Comparison of ENCODE assay signal across 10 mouse cellular contexts in the genomic region with DNA sequence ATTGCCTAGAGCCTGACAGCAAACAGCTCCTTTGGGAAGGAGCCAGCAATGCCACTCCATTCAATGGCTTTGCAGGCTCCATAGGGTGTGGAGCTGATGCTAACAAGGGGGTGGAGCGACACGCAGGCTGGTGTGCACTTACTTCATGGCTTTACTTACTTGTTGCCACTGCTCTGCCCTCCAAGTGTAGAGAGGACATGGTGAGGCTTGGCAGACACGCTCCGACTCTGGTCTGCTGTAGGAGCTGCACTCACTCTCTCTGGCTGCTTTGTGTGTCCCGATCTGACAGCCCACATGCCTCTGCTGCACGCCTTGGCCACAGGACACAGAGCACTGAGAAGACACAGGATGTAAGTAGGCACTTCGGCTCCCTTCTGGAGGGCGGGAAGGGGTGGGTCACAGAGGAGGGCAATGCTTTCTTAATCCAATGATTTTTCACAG. TPM values are rescaled to one million over a fixed set of nuclear protein-coding genes. Genes with fewer than 3 reads are reported as not detected.
DNase-seq lines count a peak whose midpoint lies in the region; ATAC-seq lines count a peak whose summit lies in the region.
"Had no signal": no experiment of that assay in that cellular context is flagged by ENCODE, and none has a peak within 500 bp of the region (broad histone marks: within the 10 kb centered on the region; RNA-seq: fewer than 3 reads in every experiment).

A gene (plus strand): TSS at position 168 of the 441 bp plus-strand sequence.

- H3K4me1 ChIP-seq in heart, embryonic 14.5 days (ENCODE audit: control insufficient read depth in 2 of 2, insufficient read depth in 2 of 2, low read length in 2 of 2), result peaks cover 2 to 26% of the 10 kb centered on the region in 2 experiments; a peak in 3 of 4 replicates
- H3K4me1 ChIP-seq in forebrain, embryonic 12.5 days, result peaks cover 18% of the 10 kb centered on the region
- H3K4me1 ChIP-seq in neural tube, embryonic 13.5 days (replicated peaks), result peaks cover 18% of the 10 kb centered on the region

- H3K4me3 ChIP-seq in heart, embryonic 14.5 days (ENCODE audit: control insufficient read depth in 1 of 2, insufficient read depth in 1 of 2, low read depth in 1 of 2, low read length in 2 of 2), result peak within 1 kb of the TSS; percentile 6 to 10; a peak in 3 of 4 replicates
- H3K4me3 ChIP-seq in forebrain, embryonic 12.5 days (replicated peaks), result no peak within 1 kb of the TSS
- H3K4me3 ChIP-seq in neural tube, embryonic 13.5 days, result no peak within 1 kb of the TSS
- H3K4me3 ChIP-seq: heart, adult 2 months had no signal

- DNase-seq in heart, adult 8-10 months (ENCODE audit: low spot score), result no peak
- DNase-seq in kidney, postnatal 4 days, result peak; percentile 31 to 52
- DNase-seq in testis, postnatal 10 days (ENCODE audit: low spot score), result no peak
- DNase-seq in frontal cortex, postnatal 14 days (ENCODE audit: low spot score in 2 of 2), result no peak
- DNase-seq in urinary bladder, adult 18-20 months (ENCODE audit: low spot score in 2 of 2), result no peak
- DNase-seq: cerebellum, adult 8-10 months had no signal

- peak within 1 kb of the TSS; percentile 45 to 70 for H3K27ac ChIP-seq in heart, embryonic 14.5 days (replicated peaks in 1 of 2; ENCODE audit: control insufficient read depth in 1 of 2, insufficient read depth in 1 of 2, low read depth in 2 of 2, low read length in 2 of 2)
- H3K27ac ChIP-seq in forebrain, embryonic 12.5 days, result no peak within 1 kb of the TSS
- H3K27ac ChIP-seq in neural tube, embryonic 13.5 days (replicated peaks), result no peak within 1 kb of the TSS
- H3K27ac ChIP-seq: heart, adult 2 months had no signal

- peak within 1 kb of the TSS; percentile 41 for H3K4me2 ChIP-seq in heart, embryonic 14.5 days (ENCODE audit: low read length)
- peak within 1 kb of the TSS; percentile 31 for H3K4me2 ChIP-seq in forebrain, embryonic 12.5 days
- peak within 1 kb of the TSS; percentile 39 for H3K4me2 ChIP-seq in neural tube, embryonic 13.5 days

- 10% methylated on average over 8 of the region's 8 CpGs for WGBS in heart, embryonic 14.5 days
- WGBS in forebrain, embryonic 12.5 days, result 5% methylated on average over 8 of the region's 8 CpGs
- WGBS in neural tube, embryonic 13.5 days, result 5% methylated on average over 8 of the region's 8 CpGs

- peak within 1 kb of the TSS; percentile 41; the same call in 1 of the 2 replicates for H3K9ac ChIP-seq in heart, embryonic 14.5 days (ENCODE audit: low read length)
- H3K9ac ChIP-seq in forebrain, embryonic 12.5 days, result no peak within 1 kb of the TSS
- peak within 1 kb of the TSS; percentile 34; the same call in 1 of the 2 replicates for H3K9ac ChIP-seq in neural tube, embryonic 13.5 days

- peaks cover 16% of the 10 kb centered on the region for H3K36me3 ChIP-seq in heart, embryonic 14.5 days (ENCODE audit: control insufficient read depth, insufficient read depth, low read length)
- H3K36me3 ChIP-seq in forebrain, embryonic 12.5 days (replicated peaks), result no peaks in the 10 kb centered on the region
- no peaks in the 10 kb centered on the region for H3K36me3 ChIP-seq in neural tube, embryonic 13.5 days

- H3K9me3 ChIP-seq in heart, embryonic 14.5 days (ENCODE audit: control insufficient read depth, low read length), result no peaks in the 10 kb centered on the region
- H3K9me3 ChIP-seq in forebrain, embryonic 12.5 days, result no peaks in the 10 kb centered on the region
- H3K9me3 ChIP-seq in neural tube, embryonic 13.5 days, result no peaks in the 10 kb centered on the region

- no peaks in the 10 kb centered on the region for H3K27me3 ChIP-seq in heart, embryonic 14.5 days (ENCODE audit: control insufficient read depth, insufficient read depth, low read length)
- peaks cover 17% of the 10 kb centered on the region for H3K27me3 ChIP-seq in forebrain, embryonic 12.5 days
- peaks cover 25% of the 10 kb centered on the region for H3K27me3 ChIP-seq in neural tube, embryonic 13.5 days

- ATAC-seq in heart, embryonic 14.5 days (ENCODE audit: insufficient number of reproducible peaks, insufficient read depth, low FRiP score, low read depth), result peak; percentile 79
- ATAC-seq in forebrain, embryonic 12.5 days (ENCODE audit: low FRiP score), result no peak
- ATAC-seq in neural tube, embryonic 13.5 days (ENCODE audit: low read depth), result no peak; the same call in 1 of the 2 replicates

RNA-seq across cellular contexts. Expression of the gene that starts here (rescaled TPM):
- polyA plus RNA-seq in heart, embryonic 14.5 days (2014; fragmentation: Nextera tagmentation; extraction: Ambion mirVana), result 2.7 and 3.6 TPM in 2 replicates
- under 1 TPM; 0.11 to 0.22 (median 0.16) TPM for total RNA-seq in heart, adult 8-10 months (2022)
- 0.49 TPM in 1 of 2 replicates, not detected in the other for polyA plus RNA-seq in forebrain, embryonic 12.5 days (2016; fragmentation: Nextera tagmentation; extraction: Ambion mirVana)
- 0.46 and 0.59 TPM in 2 replicates for polyA plus RNA-seq in neural tube, embryonic 13.5 days (2015; fragmentation: Nextera tagmentation; extraction: Ambion mirVana)
- polyA plus RNA-seq: heart, adult 2 months had no signal

Comparison
In these comparisons a context has a peak if more than half of its experiments do, and no peak if none do; other contexts are left out.
1. H3K27ac ChIP-seq: peak in heart, embryonic 14.5 days (2 of 2); none in forebrain, embryonic 12.5 days (single experiment) and neural tube, embryonic 13.5 days (single experiment).
2. H3K4me3 ChIP-seq: peak in heart, embryonic 14.5 days (2 of 2); none in forebrain, embryonic 12.5 days (single experiment) and neural tube, embryonic 13.5 days (single experiment).
3. DNase-seq: peak in kidney, postnatal 4 days (2 of 2); none in heart, adult 8-10 months (single experiment), testis, postnatal 10 days (single experiment), frontal cortex, postnatal 14 days (0 of 2) and urinary bladder, adult 18-20 months (0 of 2).
4. Peak in every context shown above with its lines, with median percentiles within 50 percentile points of each other: H3K4me2 ChIP-seq.